23 mouse cellular contexts compared by ENCODE assay signal in genomic region chr8:3468838-3469237, GRCm38 (mm10). TPM values are rescaled to one million over a fixed set of nuclear protein-coding genes. Genes with fewer than 3 reads are reported as not detected.
DNase-seq lines count a peak whose midpoint lies in the region; ATAC-seq and TF ChIP-seq lines count a peak whose summit lies in the region.
"Had no signal": no experiment of that assay in that cellular context is flagged by ENCODE, and none has a peak within 500 bp of the region (broad histone marks: within the 10 kb centered on the region; RNA-seq: fewer than 3 reads in every experiment).

No protein-coding gene starts in this region.

- no peaks in the 10 kb centered on the region for H3K36me3 ChIP-seq in heart, adult 2 months (ENCODE audit: control insufficient read depth, insufficient read depth, low read length)
- H3K36me3 ChIP-seq in lung, embryonic 14.5 days (ENCODE audit: insufficient read depth) = no peaks in the 10 kb centered on the region
- H3K36me3 ChIP-seq in stomach, postnatal 0 days (ENCODE audit: control insufficient read depth, insufficient read depth, low read length) = no peaks in the 10 kb centered on the region
- H3K36me3 ChIP-seq: hindbrain, embryonic 15.5 days; limb, embryonic 15.5 days; midbrain, embryonic 12.5 days had no signal

- no peaks in the 10 kb centered on the region for H3K9me3 ChIP-seq in lung, embryonic 14.5 days (ENCODE audit: low read depth, low read length)
- no peaks in the 10 kb centered on the region for H3K9me3 ChIP-seq in stomach, postnatal 0 days (ENCODE audit: control insufficient read depth, low read length)
- H3K9me3 ChIP-seq: forebrain, embryonic 13.5 days; hindbrain, embryonic 15.5 days; limb, embryonic 15.5 days; midbrain, embryonic 12.5 days had no signal

- H3K79me2 ChIP-seq in heart, adult 2 months (replicated peaks; ENCODE audit: control insufficient read depth, insufficient read depth, low read length) = no peaks in the 10 kb centered on the region

- no peak overlapping the region for H3K27ac ChIP-seq in heart, adult 2 months
- H3K27ac ChIP-seq in lung, embryonic 14.5 days (ENCODE audit: low read depth) = no peak overlapping the region
- H3K27ac ChIP-seq in stomach, postnatal 0 days (replicated peaks) = no peak overlapping the region
- H3K27ac ChIP-seq: forebrain, embryonic 13.5 days; limb, embryonic 15.5 days; midbrain, embryonic 12.5 days had no signal

- TF ChIP-seq POLR2A in heart, adult 2 months (IDR thresholded peaks at IDR 0.05; ENCODE audit: insufficient read depth, low read depth, low read length) = no peak

- intact Hi-C loops in heart, adult 2 months (cut with DNase I) = loop anchor here (5.0 kb wide), 1 partner anchor 203 kb away; the partner anchor contains the start of gene Fcor
- intact Hi-C loops in heart, postnatal 10 days (cut with DNase I) = loop anchor here (2.0 kb wide), 1 partner anchor 24 kb away; the partner anchor contains the start of gene Zfp358

- H3K9ac ChIP-seq in heart, adult 2 months (ENCODE audit: low read depth, low read length) = no peak overlapping the region
- no peak overlapping the region for H3K9ac ChIP-seq in lung, embryonic 14.5 days
- no peak overlapping the region for H3K9ac ChIP-seq in stomach, postnatal 0 days (ENCODE audit: low read length)
- H3K9ac ChIP-seq: forebrain, embryonic 13.5 days; hindbrain, embryonic 15.5 days; limb, embryonic 15.5 days; midbrain, embryonic 12.5 days had no signal

- H3K4me2 ChIP-seq in lung, embryonic 14.5 days = no peak overlapping the region
- no peak overlapping the region for H3K4me2 ChIP-seq in stomach, postnatal 0 days (replicated peaks; ENCODE audit: low read depth)
- H3K4me2 ChIP-seq: limb, embryonic 15.5 days had no signal

- WGBS in heart, adult 2 months = 96% methylated on average over 1 of the region's 1 CpGs
- 95% methylated on average over 1 of the region's 1 CpGs for WGBS in lung, embryonic 14.5 days
- 96% methylated on average over 1 of the region's 1 CpGs for WGBS in stomach, postnatal 0 days

- peak; percentile 34 for TF ChIP-seq CTCF in heart, adult 2 months (IDR thresholded peaks at IDR 0.05)
- no peak for TF ChIP-seq CTCF in lung, embryonic 14.5 days (IDR thresholded peaks at IDR 0.05; ENCODE audit: low read depth)
- TF ChIP-seq CTCF in stomach, postnatal 0 days (IDR thresholded peaks at IDR 0.05; ENCODE audit: low read depth) = peak; percentile 43

- no peak for TF ChIP-seq EP300 in heart, adult 2 months (IDR thresholded peaks at IDR 0.05; ENCODE audit: insufficient read depth, low read depth, low read length)
- no peak for TF ChIP-seq EP300 in stomach, postnatal 0 days (optimal IDR thresholded peaks at IDR 0.05)

- no peak for ATAC-seq in lung, embryonic 14.5 days (ENCODE audit: insufficient read depth)
- no peak for ATAC-seq in stomach, postnatal 0 days (ENCODE audit: low FRiP score, low TSS enrichment)
- ATAC-seq: forebrain, embryonic 13.5 days had no signal

- H3K27me3 ChIP-seq in heart, adult 2 months (ENCODE audit: control insufficient read depth, insufficient read depth, low read length) = no peaks in the 10 kb centered on the region
- H3K27me3 ChIP-seq in lung, embryonic 14.5 days (ENCODE audit: insufficient read depth, low read length) = no peaks in the 10 kb centered on the region
- no peaks in the 10 kb centered on the region for H3K27me3 ChIP-seq in stomach, postnatal 0 days (ENCODE audit: control insufficient read depth, insufficient read depth, low read length)
- H3K27me3 ChIP-seq: forebrain, embryonic 13.5 days; hindbrain, embryonic 15.5 days; limb, embryonic 15.5 days; midbrain, embryonic 12.5 days had no signal

- H3K4me3 ChIP-seq in heart, adult 2 months = no peak overlapping the region
- no peak overlapping the region for H3K4me3 ChIP-seq in lung, embryonic 14.5 days (ENCODE audit: low read depth, low read length)
- H3K4me3 ChIP-seq in stomach, postnatal 0 days (ENCODE audit: low read depth, low read length) = no peak overlapping the region
- H3K4me3 ChIP-seq: forebrain, embryonic 13.5 days; hindbrain, embryonic 15.5 days; limb, embryonic 15.5 days; midbrain, embryonic 12.5 days had no signal

- DNase-seq in heart, adult 2 months = no peak
- no peak for DNase-seq in heart, postnatal 10 days
- DNase-seq in lung, embryonic 14.5 days = peak; percentile 19
- DNase-seq in lung, postnatal 14 days = no peak
- DNase-seq in MEL-GATA-1-ER (ENCODE audit: extremely low read depth, low read depth) = peak; percentile 22
- peak; percentile 11 for DNase-seq in stomach, postnatal 0 days (ENCODE audit: low spot score)
- no peak for DNase-seq in right cerebral cortex, postnatal 36 days (ENCODE audit: low spot score in 2 of 2)
- DNase-seq: adrenal gland, adult 8-10 months; cerebellum, adult 8-10 months; lung, postnatal 10 days; right cerebral cortex, adult 18-20 months; spleen, adult 18-20 months; thymus, postnatal 36 days had no signal

- H3K4me1 ChIP-seq in heart, adult 2 months (ENCODE audit: control insufficient read depth, insufficient read depth, low read length) = no peaks in the 10 kb centered on the region
- H3K4me1 ChIP-seq in lung, embryonic 14.5 days (ENCODE audit: insufficient read depth) = peaks cover 4% of the 10 kb centered on the region
- H3K4me1 ChIP-seq in stomach, postnatal 0 days (replicated peaks; ENCODE audit: control insufficient read depth, insufficient read depth) = no peaks in the 10 kb centered on the region

RNA-seq across cellular contexts. Expression of gene Pex11g, which starts 1.4 kb away (rescaled TPM):
- total RNA-seq in heart, adult 2 months (2021) = 1 to 10 TPM; 2.4 to 3.1 TPM
- polyA plus RNA-seq in heart, adult 2 months (2012; rRNA removed) = 4.5 and 5.5 TPM in 2 replicates
- 1 to 10 TPM; 4.4 to 5.5 TPM for total RNA-seq in heart, postnatal 10 days (2021)
- 3.9 and 4.4 TPM in 2 replicates for polyA plus RNA-seq in lung, embryonic 14.5 days (2014; fragmentation: Nextera tagmentation; extraction: Ambion mirVana)
- polyA plus RNA-seq in stomach, postnatal 0 days (2015; fragmentation: Nextera tagmentation; extraction: Ambion mirVana) = 11.6 and 15.4 TPM in 2 replicates

RNA-seq across cellular contexts. Expression of gene Tex45, which starts 1.8 kb away (rescaled TPM):
- under 1 TPM in 1 of 2 experiments, not detected in 1; 0.14 TPM for total RNA-seq in heart, adult 2 months (2021)
- 0.12 TPM in 1 of 2 replicates, not detected in the other for polyA plus RNA-seq in heart, adult 2 months (2012; rRNA removed)
- total RNA-seq in heart, postnatal 10 days (2021) = under 1 TPM in 1 of 2 experiments, not detected in 1; 0.17 TPM
- polyA plus RNA-seq in lung, embryonic 14.5 days (2014; fragmentation: Nextera tagmentation; extraction: Ambion mirVana) = not detected in 2 replicates
- 0.46 and 1.1 TPM in 2 replicates for polyA plus RNA-seq in stomach, postnatal 0 days (2015; fragmentation: Nextera tagmentation; extraction: Ambion mirVana)
- total RNA-seq: heart, adult 18-20 months; left cerebral cortex, adult 18-20 months had no signal
- polyA plus RNA-seq: heart, postnatal 0 days; kidney, embryonic 14.5 days; limb, embryonic 15.5 days; myocyte; stomach, embryonic 16.5 days had no signal

RNA-seq across cellular contexts. Expression of gene Zfp358, which starts 24.1 kb away (rescaled TPM):
- total RNA-seq in heart, adult 2 months (2021) = 10 to 100 TPM; 24.9 to 30.7 TPM
- polyA plus RNA-seq in heart, adult 2 months (2012; rRNA removed) = 51.3 and 53.9 TPM in 2 replicates
- 10 to 100 TPM; 25.7 to 27.2 TPM for total RNA-seq in heart, postnatal 10 days (2021)
- polyA plus RNA-seq in lung, embryonic 14.5 days (2014; fragmentation: Nextera tagmentation; extraction: Ambion mirVana) = 19.9 and 21.7 TPM in 2 replicates
- 19.1 and 21.3 TPM in 2 replicates for polyA plus RNA-seq in stomach, postnatal 0 days (2015; fragmentation: Nextera tagmentation; extraction: Ambion mirVana)

RNA-seq across cellular contexts. Expression of gene Mcoln1, which starts 31.4 kb away (rescaled TPM):
- 10 to 100 TPM; 20.6 to 23.1 TPM for total RNA-seq in heart, adult 2 months (2021)
- 86.9 and 123 TPM in 2 replicates for polyA plus RNA-seq in heart, adult 2 months (2012; rRNA removed)
- 10 to 100 TPM; 27.1 to 28.3 TPM for total RNA-seq in heart, postnatal 10 days (2021)
- 38.3 and 39.9 TPM in 2 replicates for polyA plus RNA-seq in lung, embryonic 14.5 days (2014; fragmentation: Nextera tagmentation; extraction: Ambion mirVana)
- polyA plus RNA-seq in stomach, postnatal 0 days (2015; fragmentation: Nextera tagmentation; extraction: Ambion mirVana) = 24.7 and 28.4 TPM in 2 replicates

RNA-seq across cellular contexts. Expression of gene Pnpla6, which starts 46.3 kb away (rescaled TPM):
- total RNA-seq in heart, adult 2 months (2021) = 10 to 100 TPM in 1 of 2 experiments, 1 to 10 TPM in 1; 8.5 to 11.1 TPM
- 24.8 and 25.1 TPM in 2 replicates for polyA plus RNA-seq in heart, adult 2 months (2012; rRNA removed)
- total RNA-seq in heart, postnatal 10 days (2021) = 10 to 100 TPM; 12.9 to 13.8 TPM
- polyA plus RNA-seq in lung, embryonic 14.5 days (2014; fragmentation: Nextera tagmentation; extraction: Ambion mirVana) = 17.5 and 19.1 TPM in 2 replicates
- 15.4 and 16.0 TPM in 2 replicates for polyA plus RNA-seq in stomach, postnatal 0 days (2015; fragmentation: Nextera tagmentation; extraction: Ambion mirVana)

Comparison
In these comparisons a context has a peak if more than half of its experiments do, and no peak if none do; other contexts are left out.
1. DNase-seq: peak in lung, embryonic 14.5 days (single experiment), MEL-GATA-1-ER (single experiment) and stomach, postnatal 0 days (single experiment); none in heart, adult 2 months (0 of 2), heart, postnatal 10 days (0 of 2), lung, postnatal 14 days (single experiment) and right cerebral cortex, postnatal 36 days (0 of 2).